Mouse (Mus musculus) cerebellum, adult 2 months (tissue): ENCODE data around the gene Nek1. TPM values are rescaled to one million over a fixed set of nuclear protein-coding genes. Genes with fewer than 3 reads are reported as not detected.

ENCODE experiments used
- DNase-seq, 2 experiments: peaks; one replicate each; pipeline ENCODE4 v3.0.0; 2021
- H3K27ac ChIP-seq: fragments of 200-500 bp; 2 replicates; pipeline ENCODE4 v1.5.1; 2012; ENCODE audit warnings: low read length, control low read depth, inconsistent platforms; ENCODE audit not compliant: insufficient read depth
- H3K27me3 ChIP-seq: fragments of 200-500 bp; 2 replicates; pipeline ENCODE4 v1.6.1; 2012; ENCODE audit warnings: inconsistent platforms, mild to moderate bottlenecking, low read length, moderate library complexity; ENCODE audit not compliant: control insufficient read depth, insufficient read depth
- H3K4me1 ChIP-seq: fragments of 200-500 bp; 2 replicates; pipeline ENCODE4 v1.6.1; 2011; ENCODE audit warnings: low read length; ENCODE audit not compliant: control insufficient read depth, insufficient read depth
- H3K4me3 ChIP-seq: fragments of 200-500 bp; replicated peaks from 2 replicates; pipeline ENCODE3; 2011; ENCODE audit warnings: mild to moderate bottlenecking, low read depth, low read length, control low read depth; ENCODE audit not compliant: insufficient read depth
- CTCF ChIP-seq: fragments of 200-500 bp; IDR thresholded peaks from 2 replicates; pipeline ENCODE4 v1.5.1; 2011; ENCODE audit warnings: low read depth, mild to moderate bottlenecking, control low read depth, low read length, moderate library complexity, borderline replicate concordance; ENCODE audit not compliant: insufficient read depth
- POLR2A ChIP-seq: fragments of 200-500 bp; IDR thresholded peaks from 2 replicates; pipeline ENCODE4 v1.6.1; 2011; ENCODE audit warnings: low read length, control low read depth, borderline replicate concordance; ENCODE audit not compliant: insufficient read depth
- WGBS: fragments of 180-500 bp; shearing (Covaris S2); methylation state at CpG from one replicate; pipeline ENCODE4 v1.1.7; 2018; 5-methylcytosine and 5-hydroxymethylcytosine counted together
- polyA plus RNA-seq: library from polyadenylated mRNA; depleted of rRNA; stranded (reverse); fragments of >200 nt; gene quantifications from 2 replicates; pipeline ENCODE4 v1.2.3, GENCODE M21; 2012; rRNA removed

Nek1 gene
- polyA plus RNA-seq, 1 experiment = 22.5 TPM

DNA sequence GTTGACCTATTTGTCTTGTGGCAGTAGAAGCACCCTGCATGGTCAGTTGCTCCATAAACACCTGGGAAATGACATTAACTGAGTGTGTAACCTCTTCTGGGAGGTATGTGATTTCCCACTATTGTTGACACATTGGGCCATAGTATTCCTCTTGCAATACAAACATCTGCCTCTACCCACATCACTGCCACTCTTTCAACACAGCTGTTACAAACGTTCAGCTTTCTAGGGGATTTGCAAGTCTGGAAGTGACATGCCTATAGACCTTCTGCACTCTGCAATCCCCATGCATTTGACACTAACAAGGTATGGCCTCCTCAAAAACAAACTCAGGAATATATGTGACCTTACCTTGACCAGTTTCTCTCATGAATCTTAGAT is 169.2 kb downstream of the Nek1 start:
- H3K27me3 ChIP-seq = no peaks in the 10 kb centered on the region; the same call in 1 of the 2 replicates
- TF ChIP-seq POLR2A (no peak), CTCF (no peak)
- no peak overlapping the region for H3K4me3 ChIP-seq
- WGBS = 39% methylated on average over 1 of the region's 1 CpGs
- no peak for DNase-seq
- no peak overlapping the region for H3K27ac ChIP-seq
- no peaks in the 10 kb centered on the region for H3K4me1 ChIP-seq

DNA sequence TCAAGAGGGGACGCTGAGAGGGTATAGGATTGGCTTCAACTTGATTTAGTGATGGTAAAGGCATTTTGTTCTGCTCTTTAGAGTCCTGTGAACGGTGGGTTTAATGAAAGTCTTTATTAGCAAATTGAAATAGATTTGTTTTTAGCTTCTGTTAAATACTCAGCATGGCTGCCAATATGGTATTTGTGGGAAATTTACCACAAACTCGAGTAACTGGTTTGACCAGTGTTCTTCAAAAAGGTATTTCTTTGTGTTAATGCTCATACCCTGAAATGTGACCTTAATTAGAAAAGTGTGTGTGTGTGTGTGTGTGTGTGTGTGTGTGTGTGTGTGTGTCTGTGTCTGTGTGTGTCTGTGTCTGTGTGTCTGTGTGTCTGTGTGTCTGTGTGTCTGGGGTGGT is 178.6 kb downstream of the Nek1 start:
- WGBS = 85% methylated on average over 3 of the region's 3 CpGs

DNA sequence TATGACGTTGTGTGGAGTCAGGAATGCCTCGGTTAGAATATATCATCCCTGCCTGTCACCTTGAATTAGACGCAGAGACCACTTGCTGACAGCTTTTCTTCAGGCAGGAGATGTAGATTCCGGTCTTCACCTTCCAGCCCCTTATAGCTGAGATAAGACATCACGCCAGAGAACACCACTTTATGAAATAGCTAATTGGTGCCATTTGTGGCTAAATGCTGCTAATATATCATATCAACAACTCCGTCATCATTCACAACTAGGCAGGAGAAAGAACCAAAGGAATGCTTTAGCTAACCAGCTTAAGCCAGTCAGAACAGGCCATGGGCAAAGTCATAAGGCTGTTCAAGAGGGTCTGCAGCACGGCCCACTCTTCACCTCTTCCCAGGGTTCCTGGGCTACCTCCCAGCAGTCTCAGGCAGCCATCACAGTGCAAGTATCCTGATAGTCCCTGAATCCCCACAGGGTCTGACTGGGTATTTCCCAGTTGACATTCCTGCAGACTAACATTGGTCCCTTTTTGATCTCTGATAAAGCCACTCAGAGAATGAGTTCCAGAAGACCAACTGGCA is 181.0 kb downstream of the Nek1 start:
- Histone ChIP-seq H3K4me3 (no peak overlapping the region), H3K27me3 (no peaks in the 10 kb centered on the region), H3K27ac (no peak overlapping the region), H3K4me1 (no peaks in the 10 kb centered on the region)
- TF ChIP-seq CTCF = no peak
- no peak for TF ChIP-seq POLR2A
- 70% methylated on average over 7 of the region's 7 CpGs for WGBS
- no peak for DNase-seq

More for the DNA sequence above, 178.6 kb downstream of the Nek1 start:
- TF ChIP-seq CTCF = no peak
- no peak for TF ChIP-seq POLR2A
- H3K4me3 ChIP-seq = no peak overlapping the region
- H3K27me3 ChIP-seq = no peaks in the 10 kb centered on the region
- DNase-seq = no peak
- no peaks in the 10 kb centered on the region for H3K4me1 ChIP-seq
- no peak overlapping the region for H3K27ac ChIP-seq

GRCm38 (mm10) chr8:61175876-61176275 is 182.9 kb downstream of the Nek1 start:
- Histone ChIP-seq H3K27ac (no peak overlapping the region), H3K4me1 (no peaks in the 10 kb centered on the region), H3K27me3 (no peaks in the 10 kb centered on the region), H3K4me3 (no peak overlapping the region)
- 97% methylated on average over 2 of the region's 2 CpGs for WGBS
- TF ChIP-seq POLR2A (no peak), CTCF (no peak)
- no peak for DNase-seq

DNA sequence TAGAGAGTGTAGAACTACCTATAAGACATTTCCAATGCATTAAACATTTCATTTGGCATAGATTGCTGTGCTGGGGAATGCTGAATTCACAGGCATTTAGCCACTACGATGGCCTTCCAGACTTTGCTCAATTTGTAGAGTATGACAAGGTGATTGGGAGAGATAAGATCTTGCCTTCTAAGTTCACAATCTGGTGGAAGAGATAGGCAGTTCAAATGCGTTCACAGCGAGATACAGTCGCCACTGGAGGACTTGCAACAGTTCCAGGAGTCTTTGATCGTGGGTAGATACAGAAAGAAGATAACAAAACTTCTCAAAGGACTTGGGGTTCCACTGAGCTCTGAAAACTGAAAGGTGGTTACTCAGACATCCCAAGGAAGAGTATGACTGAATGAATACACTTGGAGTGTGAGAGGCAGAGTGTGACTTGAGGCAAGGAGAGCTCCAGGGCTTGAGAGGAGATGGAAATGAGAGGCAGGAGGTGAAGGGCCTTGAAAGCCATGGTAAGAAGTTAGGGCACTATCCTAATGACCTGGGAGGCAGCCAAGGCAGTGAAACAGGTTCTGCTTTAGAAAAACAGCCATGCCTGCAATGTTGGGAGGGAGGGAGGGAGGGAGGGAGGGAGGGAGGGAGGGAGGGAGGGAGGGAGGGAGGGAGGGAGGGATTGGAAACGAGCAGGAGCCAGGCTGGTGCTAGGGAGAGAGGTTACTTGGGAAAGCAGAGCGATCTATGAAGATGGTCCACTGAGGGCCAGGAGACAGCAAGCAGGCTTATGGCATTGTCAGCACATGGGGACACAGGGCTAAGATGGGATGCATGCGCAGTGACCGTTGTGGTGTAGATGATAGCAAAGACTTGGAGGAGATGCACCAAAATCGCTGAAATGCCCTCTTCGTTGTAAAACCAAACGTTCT is 184.9 kb downstream of the Nek1 start:
- Histone ChIP-seq H3K4me3 (no peak overlapping the region), H3K27ac (no peak overlapping the region), H3K27me3 (no peaks in the 10 kb centered on the region), H3K4me1 (0 out of 2 replicates have a peak, but pooled peaks cover 2% of the 10 kb centered on the region)
- TF ChIP-seq POLR2A (no peak), CTCF (no peak)
- no peak for DNase-seq
- 80% methylated on average over 12 of the region's 12 CpGs for WGBS

- Histone ChIP-seq H3K27me3 (no peaks in the 10 kb centered on the region), H3K4me1 (0 out of 2 replicates have a peak, but pooled peaks cover 2% of the 10 kb centered on the region), H3K4me3 (no peak overlapping the region), H3K27ac (no peak overlapping the region)
- WGBS = 83% methylated on average over 11 of the region's 11 CpGs
- TF ChIP-seq CTCF (no peak), POLR2A (no peak)
- DNase-seq = no peak
These were observed 185.7 kb downstream of the Nek1 start for GRCm38 (mm10) chr8:61178594-61179140.

Other genes with a start within 250 kb of the Nek1 start
- gene Hpf1, start 102.8 kb upstream of the Nek1 start, polyA plus RNA-seq = 46.0 and 50.4 TPM in 2 replicates
- gene Clcn3, start 9.9 kb upstream of the Nek1 start, polyA plus RNA-seq = 81.0 and 82.3 TPM in 2 replicates
- gene Sh3rf1, start 230.7 kb downstream of the Nek1 start, polyA plus RNA-seq = 4.7 and 5.5 TPM in 2 replicates